Comparison of ENCODE assay signal across 14 mouse cellular contexts in genomic region chr11:115318245-115319027, GRCm38 (mm10). TPM values are rescaled to one million over a fixed set of nuclear protein-coding genes. Genes with fewer than 3 reads are reported as not detected.
DNase-seq lines count a peak whose midpoint lies in the region; ATAC-seq lines count a peak whose summit lies in the region.
"Had no signal": no experiment of that assay in that cellular context is flagged by ENCODE, and none has a peak within 500 bp of the region (broad histone marks: within the 10 kb centered on the region; RNA-seq: fewer than 3 reads in every experiment).

No protein-coding gene starts in this region.

- H3K4me3 ChIP-seq in heart, embryonic 12.5 days, result peak overlapping the region; percentile 14
- H3K4me3 ChIP-seq in forebrain, embryonic 16.5 days (replicated peaks; ENCODE audit: low read length), result peak overlapping the region; percentile 8; the same call in 1 of the 2 replicates
- H3K4me3 ChIP-seq in midbrain, embryonic 13.5 days (replicated peaks), result peak overlapping the region; percentile 7
- H3K4me3 ChIP-seq: megakaryocyte, embryonic 14.5 days had no signal

- H3K36me3 ChIP-seq in heart, embryonic 12.5 days, result no peaks in the 10 kb centered on the region
- no peaks in the 10 kb centered on the region for H3K36me3 ChIP-seq in forebrain, embryonic 16.5 days (ENCODE audit: control insufficient read depth, insufficient read depth)
- H3K36me3 ChIP-seq in midbrain, embryonic 13.5 days, result no peaks in the 10 kb centered on the region

- H3K27me3 ChIP-seq in heart, embryonic 12.5 days (replicated peaks), result peaks cover 100% of the 10 kb centered on the region
- peaks cover 87% of the 10 kb centered on the region for H3K27me3 ChIP-seq in forebrain, embryonic 16.5 days (replicated peaks; ENCODE audit: control insufficient read depth, insufficient read depth, low read length)
- H3K27me3 ChIP-seq in midbrain, embryonic 13.5 days, result peaks cover 98% of the 10 kb centered on the region

- peaks cover 23% of the 10 kb centered on the region for H3K4me1 ChIP-seq in heart, embryonic 12.5 days (replicated peaks)
- peaks cover 22% of the 10 kb centered on the region for H3K4me1 ChIP-seq in forebrain, embryonic 16.5 days (replicated peaks; ENCODE audit: control insufficient read depth, insufficient read depth, low read length)
- peaks cover 38% of the 10 kb centered on the region for H3K4me1 ChIP-seq in midbrain, embryonic 13.5 days (replicated peaks)

- H3K9ac ChIP-seq in heart, embryonic 12.5 days, result no peak overlapping the region
- H3K9ac ChIP-seq in forebrain, embryonic 16.5 days (replicated peaks; ENCODE audit: low read depth, low read length), result no peak overlapping the region
- H3K9ac ChIP-seq in midbrain, embryonic 13.5 days (replicated peaks), result no peak overlapping the region

- no peak for ATAC-seq in heart, embryonic 12.5 days (ENCODE audit: insufficient number of reproducible peaks, low FRiP score)
- ATAC-seq in forebrain, embryonic 16.5 days, result no peak
- no peak for ATAC-seq in midbrain, embryonic 13.5 days
- ATAC-seq in granulocyte monocyte progenitor cell, adult 5-6 weeks (replicated peaks; ENCODE audit: poor library complexity, severe bottlenecking), result no peak

- H3K27ac ChIP-seq in heart, embryonic 12.5 days (ENCODE audit: poor library complexity, severe bottlenecking), result no peak overlapping the region
- H3K27ac ChIP-seq in forebrain, embryonic 16.5 days (ENCODE audit: low read length), result no peak overlapping the region
- H3K27ac ChIP-seq in midbrain, embryonic 13.5 days, result no peak overlapping the region

- DNase-seq in heart, postnatal 14 days, result no peak
- peak; percentile 23 for DNase-seq in R1 (ENCODE audit: low read depth, low spot score)
- no peak for DNase-seq in kidney, adult 8-10 months
- no peak for DNase-seq in cerebellum, adult 11 months
- DNase-seq: adrenal gland, adult 8-10 months; gastrocnemius, postnatal 25 days; liver; thymus, adult 18-20 months had no signal

- H3K4me2 ChIP-seq in heart, embryonic 12.5 days, result peak overlapping the region; percentile 40
- peak overlapping the region; percentile 15; the same call in 1 of the 2 replicates for H3K4me2 ChIP-seq in forebrain, embryonic 16.5 days (ENCODE audit: low read length)
- peak overlapping the region; percentile 3 for H3K4me2 ChIP-seq in midbrain, embryonic 13.5 days (replicated peaks)

- WGBS in heart, embryonic 12.5 days, result 5% methylated on average over 63 of the region's 63 CpGs
- 4% methylated on average over 63 of the region's 63 CpGs for WGBS in forebrain, embryonic 16.5 days
- WGBS in midbrain, embryonic 13.5 days, result 4% methylated on average over 63 of the region's 63 CpGs

- intact Hi-C loops in heart, postnatal 14 days (cut with DNase I), result no loop called here

- H3K9me3 ChIP-seq in heart, embryonic 12.5 days (replicated peaks), result no peaks in the 10 kb centered on the region
- H3K9me3 ChIP-seq in forebrain, embryonic 16.5 days (ENCODE audit: control insufficient read depth, low read length), result no peaks in the 10 kb centered on the region
- no peaks in the 10 kb centered on the region for H3K9me3 ChIP-seq in midbrain, embryonic 13.5 days

RNA-seq across cellular contexts. Expression of gene Ush1g, which starts 3.4 kb away (rescaled TPM):
- polyA plus RNA-seq in heart, embryonic 12.5 days (2016; fragmentation: Nextera tagmentation; extraction: Ambion mirVana), result 0.06 and 0.08 TPM in 2 replicates
- total RNA-seq in heart, postnatal 14 days (2021), result under 1 TPM in 1 of 2 experiments, not detected in 1; 0.14 TPM
- 0.10 TPM in 2 replicates for polyA plus RNA-seq in forebrain, embryonic 16.5 days (2015; fragmentation: Nextera tagmentation; extraction: Ambion mirVana)
- 0.05 TPM in 1 of 2 replicates, not detected in the other for polyA plus RNA-seq in midbrain, embryonic 13.5 days (2015; fragmentation: Nextera tagmentation; extraction: Ambion mirVana)
- total RNA-seq in granulocyte monocyte progenitor cell, adult 5-6 weeks (2014; fragmentation: Nextera tagmentation), result not detected in 2 replicates
- total RNA-seq in granulocyte monocyte progenitor cell, adult 5-6 weeks (2017), result not detected in 2 replicates

RNA-seq across cellular contexts. Expression of gene Otop2, which starts 11.5 kb away (rescaled TPM):
- polyA plus RNA-seq in heart, embryonic 12.5 days (2016; fragmentation: Nextera tagmentation; extraction: Ambion mirVana), result not detected in 2 replicates
- total RNA-seq in heart, postnatal 14 days (2021), result not detected
- polyA plus RNA-seq in forebrain, embryonic 16.5 days (2015; fragmentation: Nextera tagmentation; extraction: Ambion mirVana), result 0.24 TPM in 1 of 2 replicates, not detected in the other
- polyA plus RNA-seq in midbrain, embryonic 13.5 days (2015; fragmentation: Nextera tagmentation; extraction: Ambion mirVana), result not detected in 2 replicates
- total RNA-seq in granulocyte monocyte progenitor cell, adult 5-6 weeks (2014; fragmentation: Nextera tagmentation), result not detected in 2 replicates
- not detected in 2 replicates for total RNA-seq in granulocyte monocyte progenitor cell, adult 5-6 weeks (2017)
- total RNA-seq: adrenal gland, adult 8-10 months; CH12.LX; gastrocnemius, postnatal 25 days had no signal

RNA-seq across cellular contexts. Expression of gene Otop3, which starts 16.1 kb away (rescaled TPM):
- polyA plus RNA-seq in heart, embryonic 12.5 days (2016; fragmentation: Nextera tagmentation; extraction: Ambion mirVana), result not detected in 2 replicates
- total RNA-seq in heart, postnatal 14 days (2021), result not detected
- polyA plus RNA-seq in forebrain, embryonic 16.5 days (2015; fragmentation: Nextera tagmentation; extraction: Ambion mirVana), result 0.37 TPM in 1 of 2 replicates, not detected in the other
- 0.30 and 0.35 TPM in 2 replicates for polyA plus RNA-seq in midbrain, embryonic 13.5 days (2015; fragmentation: Nextera tagmentation; extraction: Ambion mirVana)
- not detected in 2 replicates for total RNA-seq in granulocyte monocyte progenitor cell, adult 5-6 weeks (2014; fragmentation: Nextera tagmentation)
- total RNA-seq in granulocyte monocyte progenitor cell, adult 5-6 weeks (2017), result not detected in 2 replicates
- total RNA-seq: adrenal gland, adult 8-10 months; CH12.LX; gastrocnemius, postnatal 25 days had no signal

RNA-seq across cellular contexts. Expression of gene Fads6, which starts 21.0 kb away (rescaled TPM):
- 0.51 and 0.86 TPM in 2 replicates for polyA plus RNA-seq in heart, embryonic 12.5 days (2016; fragmentation: Nextera tagmentation; extraction: Ambion mirVana)
- 1 to 10 TPM; 1.2 to 1.3 TPM for total RNA-seq in heart, postnatal 14 days (2021)
- polyA plus RNA-seq in forebrain, embryonic 16.5 days (2015; fragmentation: Nextera tagmentation; extraction: Ambion mirVana), result 0.27 and 0.76 TPM in 2 replicates
- polyA plus RNA-seq in midbrain, embryonic 13.5 days (2015; fragmentation: Nextera tagmentation; extraction: Ambion mirVana), result 0.41 and 0.43 TPM in 2 replicates
- total RNA-seq in granulocyte monocyte progenitor cell, adult 5-6 weeks (2014; fragmentation: Nextera tagmentation), result 1.2 and 1.3 TPM in 2 replicates
- 1.4 and 2.9 TPM in 2 replicates for total RNA-seq in granulocyte monocyte progenitor cell, adult 5-6 weeks (2017)

RNA-seq across cellular contexts. Expression of gene Fdxr, which starts 41.6 kb away (rescaled TPM):
- 11.3 and 12.3 TPM in 2 replicates for polyA plus RNA-seq in heart, embryonic 12.5 days (2016; fragmentation: Nextera tagmentation; extraction: Ambion mirVana)
- total RNA-seq in heart, postnatal 14 days (2021), result 1 to 10 TPM; 7.0 to 7.5 TPM
- polyA plus RNA-seq in forebrain, embryonic 16.5 days (2015; fragmentation: Nextera tagmentation; extraction: Ambion mirVana), result 23.2 and 26.9 TPM in 2 replicates
- 19.3 and 24.1 TPM in 2 replicates for polyA plus RNA-seq in midbrain, embryonic 13.5 days (2015; fragmentation: Nextera tagmentation; extraction: Ambion mirVana)
- total RNA-seq in granulocyte monocyte progenitor cell, adult 5-6 weeks (2014; fragmentation: Nextera tagmentation), result 23.9 and 26.4 TPM in 2 replicates
- total RNA-seq in granulocyte monocyte progenitor cell, adult 5-6 weeks (2017), result 9.7 and 14.2 TPM in 2 replicates
